Mouse (Mus musculus): ENCODE results near the gene Plch1. TPM values are rescaled to one million over a fixed set of nuclear protein-coding genes. Genes with fewer than 3 reads are reported as not detected.

Gene Plch1
- polyA plus RNA-seq, 1 experiment from 2014 or later, result 6.8 TPM

DNA sequence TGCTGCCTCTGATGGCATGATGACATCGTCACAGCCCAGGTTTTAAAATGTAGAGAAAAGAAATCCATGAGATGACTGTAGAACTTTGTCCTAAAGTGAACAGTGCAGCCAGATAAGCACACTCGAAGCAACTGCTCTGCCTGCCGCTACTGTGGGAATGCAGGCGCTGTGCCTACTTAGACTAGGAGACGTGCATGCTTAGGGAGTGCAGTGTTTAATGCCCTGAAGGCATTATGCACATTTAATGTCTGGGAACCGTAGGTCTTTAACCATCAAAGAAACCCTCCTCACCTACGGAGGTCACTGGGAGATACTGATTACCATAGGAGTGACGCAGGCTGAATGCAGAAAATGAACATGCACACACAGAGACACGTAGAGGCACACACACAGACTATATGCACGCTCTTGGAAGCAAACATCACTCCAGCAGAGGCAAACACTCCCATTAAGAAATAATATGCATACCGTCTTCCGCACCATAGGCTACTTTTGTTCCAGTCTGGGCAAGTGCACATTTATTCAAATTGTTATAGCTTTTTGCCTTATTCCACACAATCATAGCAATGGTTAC, 48.1 kb downstream of the Plch1 start:
- H3K9me3 ChIP-seq (replicated peaks), result no peaks in the 10 kb centered on the region
- H3K4me3 ChIP-seq (replicated peaks), result peak overlapping the region; percentile 32
- H3K27ac ChIP-seq (replicated peaks), result peak overlapping the region; percentile 58
- 18% methylated on average over 12 of the region's 12 CpGs for WGBS
- peak overlapping the region; percentile 36 for H3K9ac ChIP-seq (replicated peaks)
- H3K36me3 ChIP-seq, result no peaks in the 10 kb centered on the region
- peaks cover 11% of the 10 kb centered on the region for H3K4me1 ChIP-seq
- ATAC-seq (ENCODE audit: low FRiP score), result peak; percentile 86
- H3K4me2 ChIP-seq, result peak overlapping the region; percentile 53
- H3K27me3 ChIP-seq (replicated peaks), result no peaks in the 10 kb centered on the region

- Histone ChIP-seq H3K4me2 (peak overlapping the region; percentile 4; the same call in 1 of the 2 replicates), H3K9me3 (replicated peaks) (no peaks in the 10 kb centered on the region), H3K36me3 (no peaks in the 10 kb centered on the region), H3K9ac (replicated peaks) (no peak overlapping the region), H3K27ac (replicated peaks) (no peak overlapping the region), H3K27me3 (replicated peaks) (no peaks in the 10 kb centered on the region), H3K4me1 (peaks cover 11% of the 10 kb centered on the region), H3K4me3 (replicated peaks) (no peak overlapping the region)
- ATAC-seq (ENCODE audit: low FRiP score), result no peak
- 24% methylated on average over 10 of the region's 10 CpGs for WGBS
Observed at GRCm38 (mm10) chr3:63849765-63850346, 49.4 kb downstream of the Plch1 start.

DNA sequence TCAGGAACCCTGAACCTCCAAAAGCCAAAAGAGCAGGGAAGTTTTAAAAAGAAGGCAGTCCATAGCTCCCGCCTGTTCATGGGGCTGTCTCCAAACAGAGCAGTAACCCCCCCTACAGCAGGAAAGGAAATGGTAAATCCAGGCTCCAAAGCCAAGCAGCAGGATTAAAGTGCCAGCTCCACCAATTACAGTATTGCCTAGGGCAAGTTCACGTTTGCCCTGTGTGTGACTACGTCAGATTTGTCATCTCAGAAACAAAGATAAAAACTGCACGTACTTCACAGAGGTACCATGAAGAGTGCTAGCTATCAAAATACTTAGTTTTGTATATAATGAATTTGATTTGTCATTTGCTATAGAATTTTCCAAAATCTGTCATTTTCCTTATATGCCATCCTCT, 55.1 kb downstream of the Plch1 start:
- H3K27me3 ChIP-seq (replicated peaks), result no peaks in the 10 kb centered on the region
- H3K4me1 ChIP-seq, result no peaks in the 10 kb centered on the region
- H3K4me3 ChIP-seq (replicated peaks), result no peak overlapping the region
- no peak for ATAC-seq (ENCODE audit: low FRiP score)
- no peaks in the 10 kb centered on the region for H3K36me3 ChIP-seq
- H3K27ac ChIP-seq (replicated peaks), result no peak overlapping the region
- WGBS, result 57% methylated on average over 4 of the region's 4 CpGs
- H3K9ac ChIP-seq (replicated peaks), result no peak overlapping the region
- no peak overlapping the region for H3K4me2 ChIP-seq
- no peaks in the 10 kb centered on the region for H3K9me3 ChIP-seq (replicated peaks)

GRCm38 (mm10) chr3:63842436-63842835, 56.8 kb downstream of the Plch1 start:
- 24% methylated on average over 4 of the region's 4 CpGs for WGBS
- H3K4me3 ChIP-seq (replicated peaks), result no peak overlapping the region
- no peak for ATAC-seq (ENCODE audit: low FRiP score)

GRCm38 (mm10) chr3:63837750-63838149, 61.5 kb downstream of the Plch1 start:
- Histone ChIP-seq H3K36me3 (no peaks in the 10 kb centered on the region), H3K4me1 (peaks cover 7% of the 10 kb centered on the region; the same call in 1 of the 2 replicates), H3K9ac (replicated peaks) (no peak overlapping the region), H3K27me3 (replicated peaks) (no peaks in the 10 kb centered on the region), H3K27ac (replicated peaks) (no peak overlapping the region), H3K4me3 (replicated peaks) (no peak overlapping the region), H3K9me3 (replicated peaks) (no peaks in the 10 kb centered on the region), H3K4me2 (no peak overlapping the region)
- no peak for ATAC-seq (ENCODE audit: low FRiP score)

More at GRCm38 (mm10) chr3:63842436-63842835, 56.8 kb downstream of the Plch1 start:
- Histone ChIP-seq H3K36me3 (no peaks in the 10 kb centered on the region), H3K4me1 (peaks cover 2% of the 10 kb centered on the region; the same call in 1 of the 2 replicates), H3K27me3 (replicated peaks) (no peaks in the 10 kb centered on the region), H3K27ac (replicated peaks) (no peak overlapping the region), H3K4me2 (no peak overlapping the region), H3K9ac (replicated peaks) (no peak overlapping the region), H3K9me3 (replicated peaks) (no peaks in the 10 kb centered on the region)

DNA sequence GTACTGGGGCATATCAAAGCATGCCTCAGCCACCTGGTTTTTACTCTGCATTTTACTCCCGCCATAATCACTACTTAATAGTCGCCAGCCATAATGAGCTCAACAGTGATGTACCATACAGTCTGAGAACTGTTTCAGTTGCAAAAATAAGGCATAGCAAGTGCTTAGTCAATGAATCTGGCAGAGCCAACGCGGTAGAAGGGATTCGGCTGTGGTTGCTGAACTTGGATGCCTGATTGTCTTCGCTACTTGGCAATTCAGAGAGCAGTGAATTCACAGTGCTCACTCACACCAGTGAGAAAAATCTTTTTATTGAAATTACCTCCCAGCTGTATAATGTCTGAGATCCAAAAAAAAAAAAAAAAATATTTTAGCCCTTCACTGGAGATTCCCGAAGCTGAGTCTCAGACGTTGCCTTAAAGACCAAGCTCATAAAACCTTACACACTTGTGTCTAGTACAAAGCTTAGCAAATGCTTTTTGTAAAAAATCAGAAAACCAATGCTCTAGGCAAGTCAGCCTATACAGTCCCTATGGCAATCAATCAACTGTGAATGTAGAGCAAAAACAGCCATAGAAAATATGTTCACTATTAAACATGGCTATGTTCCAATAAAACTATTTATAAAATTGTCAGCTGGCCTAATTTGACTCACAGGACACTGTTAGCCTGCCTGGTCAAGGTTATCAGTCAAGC, 62.2 kb downstream of the Plch1 start:
- no peaks in the 10 kb centered on the region for H3K36me3 ChIP-seq
- peak; percentile 12; the same call in 1 of the 2 replicates for ATAC-seq (ENCODE audit: low FRiP score)
- no peaks in the 10 kb centered on the region for H3K27me3 ChIP-seq (replicated peaks)
- H3K4me2 ChIP-seq, result no peak overlapping the region
- no peaks in the 10 kb centered on the region for H3K9me3 ChIP-seq (replicated peaks)
- no peak overlapping the region for H3K27ac ChIP-seq (replicated peaks)
- H3K4me3 ChIP-seq (replicated peaks), result no peak overlapping the region
- WGBS, result 39% methylated on average over 8 of the region's 8 CpGs
- H3K4me1 ChIP-seq, result peaks cover 7% of the 10 kb centered on the region; the same call in 1 of the 2 replicates
- H3K9ac ChIP-seq (replicated peaks), result no peak overlapping the region

- Histone ChIP-seq H3K27me3 (replicated peaks) (no peaks in the 10 kb centered on the region), H3K9me3 (replicated peaks) (no peaks in the 10 kb centered on the region), H3K4me3 (replicated peaks) (no peak overlapping the region), H3K4me2 (no peak overlapping the region), H3K36me3 (no peaks in the 10 kb centered on the region), H3K27ac (replicated peaks) (no peak overlapping the region), H3K9ac (replicated peaks) (no peak overlapping the region), H3K4me1 (peaks cover 7% of the 10 kb centered on the region; the same call in 1 of the 2 replicates)
- ATAC-seq (ENCODE audit: low FRiP score), result no peak
Observed at GRCm38 (mm10) chr3:63835816-63836215, 63.5 kb downstream of the Plch1 start.

- H3K9me3 ChIP-seq (replicated peaks), result no peaks in the 10 kb centered on the region
- no peak overlapping the region for H3K4me2 ChIP-seq
- 0 out of 2 replicates have a peak, but pooled peaks cover 6% of the 10 kb centered on the region for H3K4me1 ChIP-seq
- WGBS, result 13% methylated on average over 1 of the region's 1 CpGs
- H3K27me3 ChIP-seq (replicated peaks), result no peaks in the 10 kb centered on the region
- no peak overlapping the region for H3K9ac ChIP-seq (replicated peaks)
- H3K4me3 ChIP-seq (replicated peaks), result no peak overlapping the region
- ATAC-seq (ENCODE audit: low FRiP score), result 0 out of 2 replicates have a peak, but pooled peaks have one; percentile 42
- H3K27ac ChIP-seq (replicated peaks), result no peak overlapping the region
- H3K36me3 ChIP-seq, result no peaks in the 10 kb centered on the region
Observed at GRCm38 (mm10) chr3:63823874-63824400, 75.3 kb downstream of the Plch1 start.

DNA sequence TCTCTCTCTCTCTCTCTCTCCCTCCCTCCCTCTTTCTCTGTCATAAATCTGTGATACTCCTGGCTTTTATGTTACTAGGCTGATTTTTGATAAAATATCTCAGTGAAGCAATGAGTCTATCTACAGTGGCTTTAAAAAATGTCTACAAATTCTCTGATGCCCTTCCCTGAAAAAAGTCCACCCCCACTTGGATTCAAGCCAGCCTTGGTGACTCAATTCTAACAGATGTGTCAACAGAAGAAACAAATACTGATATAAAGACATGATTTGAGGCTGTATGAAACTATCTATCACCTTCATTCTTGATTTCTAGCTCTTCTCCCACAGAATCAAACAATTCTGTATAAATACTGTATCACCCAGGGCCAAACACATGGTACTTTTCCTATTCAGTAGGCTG, 76.6 kb downstream of the Plch1 start:
- 0 out of 2 replicates have a peak, but pooled peaks cover 6% of the 10 kb centered on the region for H3K4me1 ChIP-seq
- no peak for ATAC-seq (ENCODE audit: low FRiP score)
- no peak overlapping the region for H3K9ac ChIP-seq (replicated peaks)
- no peak overlapping the region for H3K4me3 ChIP-seq (replicated peaks)
- H3K4me2 ChIP-seq, result no peak overlapping the region
- no peaks in the 10 kb centered on the region for H3K27me3 ChIP-seq (replicated peaks)
- H3K36me3 ChIP-seq, result no peaks in the 10 kb centered on the region
- H3K27ac ChIP-seq (replicated peaks), result no peak overlapping the region
- no peaks in the 10 kb centered on the region for H3K9me3 ChIP-seq (replicated peaks)

- Histone ChIP-seq H3K9ac (replicated peaks) (no peak overlapping the region), H3K4me2 (no peak overlapping the region), H3K36me3 (no peaks in the 10 kb centered on the region), H3K27ac (replicated peaks) (no peak overlapping the region), H3K4me1 (no peaks in the 10 kb centered on the region), H3K9me3 (replicated peaks) (no peaks in the 10 kb centered on the region), H3K4me3 (replicated peaks) (no peak overlapping the region), H3K27me3 (replicated peaks) (no peaks in the 10 kb centered on the region)
- 80% methylated on average over 3 of the region's 3 CpGs for WGBS
- ATAC-seq (ENCODE audit: low FRiP score), result no peak
Observed at GRCm38 (mm10) chr3:63815131-63815530, 84.1 kb downstream of the Plch1 start.

GRCm38 (mm10) chr3:63814203-63814602, 85.1 kb downstream of the Plch1 start:
- ATAC-seq (ENCODE audit: low FRiP score), result no peak
- Histone ChIP-seq H3K4me1 (no peaks in the 10 kb centered on the region), H3K27ac (replicated peaks) (no peak overlapping the region), H3K4me2 (no peak overlapping the region), H3K9me3 (replicated peaks) (no peaks in the 10 kb centered on the region), H3K4me3 (replicated peaks) (no peak overlapping the region), H3K27me3 (replicated peaks) (no peaks in the 10 kb centered on the region), H3K9ac (replicated peaks) (no peak overlapping the region), H3K36me3 (no peaks in the 10 kb centered on the region)
- 92% methylated on average over 1 of the region's 1 CpGs for WGBS

DNA sequence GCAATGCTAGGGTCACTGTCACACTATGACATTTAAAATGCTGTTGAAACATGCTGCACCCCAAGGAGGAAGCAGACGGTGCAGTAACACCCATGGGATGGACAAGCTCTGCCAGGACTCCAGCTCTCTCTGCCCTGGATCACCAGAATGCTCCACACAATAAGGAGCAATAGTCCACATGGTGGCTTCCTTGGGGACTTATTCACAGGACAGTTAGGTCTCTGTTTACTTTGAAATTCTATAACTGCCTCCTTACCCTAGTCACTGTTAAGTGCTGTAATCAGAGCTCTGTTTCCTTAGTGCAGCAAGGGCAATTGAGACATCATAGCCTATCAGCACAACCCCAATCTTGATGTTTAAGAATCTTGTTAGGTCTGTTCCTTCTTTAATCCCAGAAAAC, 92.4 kb downstream of the Plch1 start:
- ATAC-seq (ENCODE audit: low FRiP score), result no peak
- no peaks in the 10 kb centered on the region for H3K27me3 ChIP-seq (replicated peaks)
- no peak overlapping the region for H3K4me2 ChIP-seq
- H3K9ac ChIP-seq (replicated peaks), result no peak overlapping the region
- no peak overlapping the region for H3K4me3 ChIP-seq (replicated peaks)
- H3K4me1 ChIP-seq, result no peaks in the 10 kb centered on the region
- WGBS, result 73% methylated on average over 1 of the region's 1 CpGs
- no peak overlapping the region for H3K27ac ChIP-seq (replicated peaks)
- H3K9me3 ChIP-seq (replicated peaks), result no peaks in the 10 kb centered on the region
- no peaks in the 10 kb centered on the region for H3K36me3 ChIP-seq

Data from neural tube, embryonic 15.5 days (tissue).